Mouse (Mus musculus) retina, embryonic 14.5 days (tissue): ENCODE measurements around the gene Elp1.

Experiments used
- DNase-seq: peaks from one replicate; pipeline ENCODE4 v3.0.0-alpha.2; 2015; ENCODE audit warnings: low spot score

Gene Elp1

DNA sequence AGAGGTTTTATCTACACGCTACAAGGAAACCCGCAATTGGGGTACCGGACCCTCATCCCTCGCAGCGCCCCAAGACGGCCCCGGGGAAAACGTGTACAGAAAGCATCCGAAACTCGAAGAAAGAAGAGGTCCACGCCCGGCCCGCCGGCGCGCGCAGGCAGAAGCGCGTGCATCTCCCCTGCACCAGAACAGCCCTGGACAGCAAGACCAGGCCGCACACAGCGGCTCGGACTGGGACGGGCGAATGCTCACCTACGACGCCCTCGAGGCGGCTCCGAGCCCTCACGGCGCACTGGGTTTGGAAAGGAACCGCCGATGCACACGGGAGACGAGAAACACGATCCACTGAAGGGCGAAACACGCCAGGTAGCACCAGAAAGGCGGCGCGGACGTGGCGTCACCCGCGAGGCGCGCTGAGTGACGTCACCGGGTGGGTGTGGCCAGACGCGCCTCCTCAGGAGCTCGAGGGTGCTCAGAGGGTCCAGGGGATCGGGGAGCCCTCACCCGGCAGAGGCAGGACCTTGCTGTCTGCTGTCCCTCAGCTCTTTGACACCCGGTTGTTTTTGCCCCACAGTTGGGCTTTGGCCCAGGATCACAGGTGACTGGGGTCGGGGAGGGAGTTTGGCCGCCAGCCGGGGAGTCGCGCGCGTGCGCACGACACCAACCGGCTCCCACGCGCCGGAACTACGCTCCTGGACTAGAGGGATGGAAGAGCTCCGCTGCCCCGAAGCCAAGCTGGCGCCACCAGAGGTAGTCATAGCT is at the start of gene Elp1, which contains the start of gene Fam206a:
Gene Elp1, minus strand, starts transcription at position 425 of the 762 bp plus-strand sequence.
Gene Fam206a, plus strand, starts transcription at position 439 of the 762 bp plus-strand sequence.
- DNase-seq = peak; percentile 92

- DNase-seq = peak; percentile 31
These were observed 48.6 kb upstream of the Elp1 start for GRCm38 (mm10) chr4:56850724-56851123.

GRCm38 (mm10) chr4:56848044-56848443 is 45.9 kb upstream of the Elp1 start:
- DNase-seq = no peak

DNA sequence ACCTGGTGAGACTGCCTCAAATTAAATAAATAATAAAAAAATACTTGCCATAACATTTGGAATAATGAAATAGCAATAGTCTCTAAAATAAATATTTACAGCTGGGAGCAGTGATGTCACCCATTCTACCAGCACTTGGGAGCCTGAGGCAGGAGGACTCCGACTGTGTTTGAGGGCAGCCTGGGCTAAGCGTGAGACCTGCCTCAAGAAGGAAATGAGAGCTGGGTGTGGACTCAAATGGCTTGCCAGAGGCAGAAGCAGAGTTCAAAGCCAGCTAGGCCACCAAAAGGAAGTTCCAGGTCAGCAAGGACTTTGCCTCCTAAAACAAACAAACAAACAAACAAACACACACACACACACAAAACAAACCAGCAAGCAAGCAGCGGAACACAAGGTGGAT is 45.3 kb upstream of the Elp1 start:
- DNase-seq = no peak

DNA sequence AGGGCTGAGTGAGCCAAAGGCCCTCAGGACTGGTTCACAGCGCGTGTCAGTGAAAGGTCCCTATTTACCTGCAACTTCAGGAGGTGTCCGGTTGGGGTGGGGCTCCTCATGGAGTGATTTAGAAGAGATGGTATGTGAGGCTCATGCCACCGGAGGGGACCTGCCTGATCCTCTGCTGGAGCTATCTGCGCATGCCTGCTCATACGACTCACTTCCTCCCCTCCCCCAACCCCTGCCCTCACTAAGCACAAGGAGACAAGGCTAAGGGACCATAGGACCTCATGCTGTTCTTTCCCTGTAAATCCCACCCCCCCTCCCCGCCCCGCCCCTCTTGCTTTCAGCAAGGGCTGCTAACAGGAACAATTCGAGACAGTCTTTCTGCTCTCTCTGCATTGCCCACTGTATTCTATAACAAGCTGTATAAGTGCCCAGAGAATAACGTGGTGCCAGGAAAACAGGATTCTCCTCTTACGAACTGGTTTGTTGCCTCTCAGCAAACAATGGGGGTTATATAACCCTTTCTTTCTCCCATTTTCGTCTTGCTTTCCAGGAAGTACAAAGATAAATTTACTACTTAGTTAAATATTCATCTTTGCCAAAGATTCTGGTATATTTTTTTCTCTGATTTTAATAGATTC is 43.9 kb upstream of the Elp1 start:
- no peak for DNase-seq

- DNase-seq = no peak
These were observed 42.8 kb upstream of the Elp1 start for GRCm38 (mm10) chr4:56844911-56845310.

- no peak for DNase-seq
These were observed 41.8 kb upstream of the Elp1 start for GRCm38 (mm10) chr4:56843963-56844362.

GRCm38 (mm10) chr4:56842501-56842900 is 40.4 kb upstream of the Elp1 start:
- DNase-seq = no peak

DNA sequence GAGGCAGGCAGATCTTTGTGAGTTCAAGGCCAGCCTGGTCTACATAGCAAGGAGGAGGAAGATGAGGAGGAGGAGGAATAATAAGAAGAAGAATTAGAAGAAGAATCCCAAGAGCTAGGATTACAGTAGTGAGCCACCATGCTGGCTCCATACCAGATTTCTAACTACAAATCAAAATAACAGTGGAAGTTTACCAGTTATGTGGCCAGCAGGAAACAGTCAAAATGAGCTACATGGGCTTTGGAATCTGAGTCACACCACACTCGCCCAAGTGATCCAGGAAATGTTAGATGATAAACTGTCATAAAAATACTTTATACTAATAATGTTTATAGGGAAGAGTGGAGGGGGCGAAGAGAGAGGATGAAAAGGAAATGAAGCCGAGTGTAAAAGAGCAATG is 38.2 kb upstream of the Elp1 start:
- DNase-seq = no peak

DNA sequence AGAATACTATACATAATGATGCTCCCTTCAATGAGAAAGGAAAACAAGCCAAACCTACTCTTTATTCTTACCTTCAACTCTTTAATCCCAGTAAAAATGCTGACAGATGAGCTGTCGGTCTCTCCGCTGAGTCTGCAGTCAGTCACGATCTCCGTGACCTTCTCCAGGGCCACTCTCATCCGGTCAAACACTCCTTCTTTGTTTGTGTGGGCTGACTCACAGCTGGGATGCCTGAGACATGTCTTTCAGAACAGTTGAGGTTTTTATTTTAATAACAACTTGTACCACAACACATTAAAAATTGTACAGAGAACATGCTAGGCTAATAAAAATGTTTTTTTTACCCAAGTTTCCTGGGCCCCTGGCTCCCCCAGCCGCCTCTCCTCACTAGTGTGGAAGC is 35.5 kb upstream of the Elp1 start:
- no peak for DNase-seq

GRCm38 (mm10) chr4:56831998-56832397 is 29.9 kb upstream of the Elp1 start:
- no peak for DNase-seq

DNA sequence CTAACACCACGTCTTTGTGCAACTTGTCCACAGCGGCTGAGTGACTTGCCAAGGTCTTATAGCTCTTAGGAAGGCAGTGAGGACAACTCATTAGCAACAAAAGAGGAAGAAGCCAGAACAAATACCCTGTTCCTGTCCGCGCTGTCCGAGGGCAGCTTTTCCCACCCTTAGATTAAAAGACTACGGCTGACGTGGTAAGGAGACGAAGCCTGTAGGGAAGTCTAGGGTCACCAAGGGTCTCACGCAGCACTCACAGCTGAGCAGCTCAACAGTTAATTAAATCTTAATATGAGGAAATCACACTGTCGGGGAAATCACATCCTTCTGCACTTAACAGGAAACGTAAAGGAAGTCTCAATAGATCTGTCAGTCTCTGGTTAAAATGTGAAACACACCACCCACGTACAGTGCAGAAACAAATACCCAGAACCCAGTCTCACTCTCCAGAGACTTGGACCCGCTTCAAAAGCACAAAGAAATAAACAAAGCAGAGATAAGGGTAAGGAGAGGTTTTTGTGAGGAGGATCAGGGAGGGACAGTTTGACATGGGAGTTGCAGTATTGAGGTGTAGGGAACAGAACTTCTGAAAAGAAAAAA is 29.0 kb upstream of the Elp1 start:
- DNase-seq = peak; percentile 13

DNA sequence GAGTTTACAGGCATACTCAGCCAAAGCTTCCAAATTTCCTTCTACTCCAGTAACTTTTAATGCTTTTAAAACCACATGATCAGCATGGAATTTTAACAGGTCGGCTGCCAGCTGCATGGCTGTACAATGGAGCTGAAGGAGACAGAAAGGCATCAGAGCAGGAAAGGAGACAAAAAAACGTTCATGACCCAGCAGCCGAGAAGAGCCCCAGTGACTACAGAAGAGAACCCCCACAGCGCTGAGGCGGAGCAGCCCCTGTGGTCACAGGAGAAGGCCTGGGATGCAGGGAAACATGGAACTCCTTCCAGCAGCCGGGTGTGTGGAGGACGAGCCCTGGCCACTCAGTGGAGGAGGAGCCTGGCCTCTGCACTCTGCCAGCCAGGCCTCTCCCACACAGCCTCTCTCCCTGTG is 27.4 kb upstream of the Elp1 start:
- DNase-seq = peak; percentile 60

GRCm38 (mm10) chr4:56828932-56829331 is 26.8 kb upstream of the Elp1 start:
- DNase-seq = no peak

- DNase-seq = no peak
These were observed 22.1 kb upstream of the Elp1 start for GRCm38 (mm10) chr4:56824231-56824630.

- peak; percentile 72 for DNase-seq
These were observed 18.0 kb upstream of the Elp1 start for GRCm38 (mm10) chr4:56820017-56820550.

GRCm38 (mm10) chr4:56815131-56815530 is 13.0 kb upstream of the Elp1 start:
- no peak for DNase-seq

- no peak for DNase-seq
These were observed 10.0 kb upstream of the Elp1 start for GRCm38 (mm10) chr4:56812096-56812495.

DNA sequence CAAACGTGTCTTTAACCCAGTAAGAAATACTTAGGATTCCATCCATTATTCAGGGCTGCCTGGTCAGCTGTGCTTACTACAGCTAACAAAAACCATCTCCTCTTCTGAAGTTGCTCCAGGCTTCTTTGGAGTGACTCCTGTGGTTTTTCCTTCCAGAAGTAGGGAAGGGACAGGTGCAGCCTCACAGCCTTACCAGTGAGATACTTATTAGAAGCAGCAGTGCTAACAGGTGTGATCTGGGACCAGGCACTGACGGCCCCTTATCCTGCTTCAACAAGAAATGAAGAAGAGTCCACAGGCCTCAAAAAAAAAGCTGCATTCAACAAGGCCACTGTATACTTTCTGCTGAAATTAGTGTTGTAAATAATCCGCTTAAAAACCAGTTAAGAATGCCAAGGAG is 9.5 kb upstream of the Elp1 start:
- DNase-seq = no peak

DNA sequence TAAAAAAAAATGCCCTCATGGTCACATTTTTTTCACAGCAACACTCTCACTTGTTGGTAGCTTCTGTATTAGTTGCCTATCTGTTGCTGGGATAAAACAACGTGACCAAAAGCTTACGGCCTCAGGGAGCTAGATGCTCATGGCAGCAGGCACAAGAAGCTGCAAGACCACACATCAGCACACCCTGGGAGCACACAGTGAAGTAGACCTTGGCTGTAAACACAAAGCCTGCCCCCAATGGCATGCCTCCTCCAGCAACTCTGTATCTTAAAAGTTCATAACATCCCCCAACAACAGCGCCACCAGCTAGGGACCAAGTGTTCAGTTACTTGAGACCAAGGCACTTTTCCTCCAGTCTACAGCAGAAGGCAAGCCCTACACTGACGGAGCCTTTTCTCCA is 6.9 kb upstream of the Elp1 start:
- no peak for DNase-seq

DNA sequence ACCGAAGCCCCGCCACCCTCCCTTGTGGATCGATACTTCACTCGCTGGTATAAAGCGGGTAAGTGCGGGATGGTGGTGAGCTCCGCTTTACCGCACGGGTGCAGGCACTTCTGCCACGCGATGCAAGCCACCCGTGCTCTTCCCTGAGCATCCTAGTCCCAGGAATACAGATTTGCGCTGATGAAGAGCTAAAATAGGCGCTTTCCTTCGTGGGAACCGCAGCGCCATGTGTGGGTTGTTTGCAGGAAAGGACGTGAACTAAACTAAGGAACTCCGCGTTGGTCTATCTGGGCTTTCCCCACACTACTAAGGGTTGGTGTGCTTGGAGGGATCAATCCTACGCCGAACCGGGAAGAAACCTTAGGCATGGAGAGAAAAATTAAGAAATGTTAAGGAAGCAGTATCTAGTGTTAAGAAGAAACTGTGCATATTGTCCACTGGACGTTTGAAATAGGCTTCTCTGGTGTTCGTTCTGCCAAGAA is 579 bp upstream of the Elp1 start:
- no peak for DNase-seq

- peak; percentile 24 for DNase-seq
These were observed 10.8 kb downstream of the Elp1 start for GRCm38 (mm10) chr4:56791373-56791772.

DNA sequence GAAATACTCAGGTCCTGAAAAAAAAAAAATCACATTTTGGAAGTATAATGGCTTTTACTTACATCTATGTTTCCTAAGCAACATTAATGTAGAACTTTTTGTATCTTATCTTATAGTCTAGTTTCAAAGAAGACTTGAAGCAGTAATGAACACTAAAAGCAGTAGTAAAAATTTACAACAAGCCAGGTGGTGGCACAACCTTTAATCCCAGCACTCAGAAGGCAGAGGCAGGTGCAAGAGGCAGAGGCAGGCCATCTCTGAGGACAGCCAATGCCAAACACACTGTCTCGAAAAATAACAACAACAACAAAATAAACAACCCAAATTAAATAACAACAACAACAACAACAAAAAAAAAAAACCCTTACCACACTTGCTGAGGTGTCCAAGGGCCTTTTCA is 31.1 kb downstream of the Elp1 start:
- DNase-seq = no peak
